Mouse (Mus musculus) embryonic stem cell, embryonic (primary cell): Measurements from ENCODE around the gene Gpr152.

Source experiments
- CTCF ChIA-PET, 4 experiments: fragments of 300-600 bp in 2 of 4; fragments of 350-600 bp in 2 of 4; sonication (Branson Sonifier 250); formaldehyde crosslinking; loops; one replicate each; lab custom pipeline; 2022; ENCODE audit warnings: inconsistent platforms in 2 of 4; lab: Charles Lee
- POLR2A ChIA-PET, 4 experiments: fragments of 300-600 bp in 2 of 4; fragments of 350-600 bp in 2 of 4; sonication (Branson Sonifier 250); formaldehyde crosslinking; loops; one replicate each; lab custom pipeline; 2022; ENCODE audit warnings: antibody characterized with exemption in 4 of 4, inconsistent platforms in 1 of 4; lab: Charles Lee

Gene Gpr152

DNA sequence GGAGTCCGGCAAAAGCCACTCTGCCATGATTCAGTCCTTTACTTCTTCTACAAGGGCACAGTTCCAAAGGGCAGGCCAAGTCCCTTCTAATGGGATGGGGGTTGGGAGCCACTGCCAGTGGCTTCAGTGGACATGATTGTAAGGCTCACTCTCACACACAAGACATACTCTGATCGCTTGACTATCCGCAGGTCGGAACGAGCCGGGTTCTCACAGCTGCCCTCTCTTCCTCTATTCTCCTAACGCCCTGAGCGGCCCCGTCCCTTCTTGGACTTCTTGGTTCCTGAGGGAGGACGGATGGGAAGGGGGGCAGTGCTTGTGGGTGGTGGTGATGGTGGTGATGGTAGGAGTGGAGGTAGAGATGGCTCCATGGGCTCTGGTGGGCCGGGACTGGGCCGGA is 17.2 kb downstream of the Gpr152 start:
- POLR2A ChIA-PET = interaction anchor here in 3 of 4 experiments (0.5 to 4.1 kb wide), 16 partner anchors 6 to 60 kb away, joined by 3 to 17 read pairs (median 6); partner anchors contain the start of genes Ppp1ca (in 2 of the 3), Rad9a (in 2 of the 3), Aip (in 1 of the 3) and Cdk2ap2 (in 1 of the 3)
- CTCF ChIA-PET = interaction anchor here in 2 of 4 experiments (1.1 to 1.2 kb wide), 2 partner anchors 13 kb away, joined by 3 read pairs; no protein-coding TSS in a partner anchor

DNA sequence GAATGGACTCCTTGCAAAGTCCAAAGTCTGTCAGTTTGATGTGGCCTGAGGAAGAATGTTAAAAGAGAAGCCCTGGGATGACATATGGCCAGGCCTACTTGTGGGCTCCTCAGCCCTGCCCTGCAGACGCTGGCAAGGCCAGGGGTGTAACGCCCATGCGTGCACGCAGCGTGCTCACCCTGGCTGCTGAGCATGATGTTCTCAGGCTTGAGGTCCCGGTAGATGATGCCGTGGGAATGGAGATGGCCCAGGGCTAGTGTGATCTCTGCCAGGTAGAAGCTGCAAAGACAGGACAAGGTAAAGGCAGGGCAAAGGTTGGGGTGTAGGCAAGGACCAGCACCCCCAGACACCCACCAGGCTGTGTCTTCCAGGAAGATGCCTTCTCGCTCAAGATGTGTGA is 19.5 kb downstream of the Gpr152 start:
- CTCF ChIA-PET = interaction anchor here in 1 of 4 experiments (1.1 to 1.2 kb wide), 2 partner anchors 11 to 34 kb away, joined by 3 to 4 read pairs; partner anchors contain the start of gene Aip
- POLR2A ChIA-PET = interaction anchor here (0.5 to 1.6 kb wide), 7 partner anchors 8 to 104 kb away, joined by 3 to 4 read pairs (median 4); partner anchors contain the start of gene Rad9a (in 1 of the 4)

DNA sequence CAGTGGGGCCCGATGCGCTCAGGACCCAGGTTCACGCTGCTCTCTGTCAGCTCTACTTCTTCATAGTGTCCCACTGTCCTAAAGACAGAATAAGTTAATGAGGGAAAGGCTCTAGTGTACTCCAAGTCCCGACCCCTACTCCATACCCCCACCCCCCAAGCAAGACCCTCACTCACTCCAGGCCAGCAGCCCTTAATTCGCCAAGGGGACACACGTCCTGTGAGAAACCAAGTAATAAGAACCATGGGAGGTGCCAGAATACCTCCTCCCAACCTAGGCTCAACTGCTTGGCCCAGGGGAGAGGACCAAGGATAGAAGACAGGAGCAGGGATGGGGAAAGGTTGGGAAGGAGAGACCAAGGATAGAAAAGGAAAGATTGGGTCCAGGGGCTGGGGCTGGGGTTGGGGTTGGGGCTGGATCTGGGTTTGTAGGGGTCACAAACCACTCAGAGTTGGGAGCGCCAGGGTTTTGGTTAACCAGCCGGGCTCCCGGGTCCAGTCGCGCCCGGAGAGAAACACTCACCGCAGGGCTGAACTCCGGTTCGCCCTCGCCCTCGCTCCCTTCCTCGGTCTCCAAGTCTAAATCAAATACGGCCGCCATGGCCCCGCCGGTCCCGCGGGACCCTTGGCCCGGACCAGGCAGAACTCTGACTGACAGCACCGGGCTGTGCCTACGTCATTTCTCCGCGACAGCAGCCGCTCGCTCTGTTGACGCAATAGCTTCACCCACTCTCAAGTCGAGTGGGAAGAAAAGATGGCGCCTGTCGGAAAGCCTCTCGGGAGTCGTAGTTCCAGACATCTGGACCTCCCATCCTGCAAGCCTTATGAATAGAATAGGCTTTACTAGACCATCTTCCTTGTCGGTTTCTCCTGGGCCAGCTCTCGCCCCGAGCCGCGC is 23.3 kb downstream of the Gpr152 start, which contains the start of gene Rps6kb2:
Gene Rps6kb2, minus strand, starts transcription at position 709 of the 897 bp plus-strand sequence.
- POLR2A ChIA-PET = interaction anchor here in 3 of 4 experiments (0.5 to 4.8 kb wide), 61 partner anchors 8 to 455 kb away, joined by 3 to 27 read pairs (median 4); partner anchors contain the start of genes Cdk2ap2 (in 3 of the 3), Ppp1ca (in 3 of the 3), Ptprcap (in 3 of the 3) and Aip (in 2 of the 3)
- CTCF ChIA-PET = interaction anchor here in 2 of 4 experiments (0.6 to 1.9 kb wide), 8 partner anchors 8 to 200 kb away, joined by 3 to 7 read pairs (median 4); partner anchors contain the start of genes Ppp1ca (in 2 of the 2) and Ndufv1 (in 1 of the 2)

DNA sequence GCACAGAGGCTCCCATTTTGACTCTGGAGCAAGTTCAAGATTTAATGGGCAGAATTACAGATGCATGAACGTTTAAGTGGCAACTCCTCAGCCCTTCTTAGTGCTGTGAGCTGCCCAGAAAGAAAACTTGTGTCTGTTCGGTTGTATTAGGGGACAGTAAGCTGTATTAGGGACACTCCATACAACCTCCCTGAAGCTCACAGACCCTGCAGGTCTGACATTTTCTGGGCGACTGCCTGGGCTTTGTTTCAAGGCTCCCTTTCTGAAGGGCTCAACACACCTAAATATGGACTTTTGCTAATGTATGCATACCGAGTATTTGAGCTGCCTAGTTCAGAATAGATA is 23.9 kb downstream of the Gpr152 start:
- ChIA-PET CTCF (interaction anchor here in 3 of 4 experiments (0.6 to 1.9 kb wide), 9 partner anchors 8 to 201 kb away, joined by 3 to 7 read pairs (median 4); partner anchors contain the start of genes Ppp1ca (in 2 of the 3) and Ndufv1 (in 1 of the 3)), POLR2A (interaction anchor here in 3 of 4 experiments (0.5 to 4.8 kb wide), 56 partner anchors 9 to 456 kb away, joined by 3 to 27 read pairs (median 5); partner anchors contain the start of genes Ptprcap (in 3 of the 3), Aip (in 2 of the 3), Carns1 (in 2 of the 3) and Cdk2ap2 (in 2 of the 3))

DNA sequence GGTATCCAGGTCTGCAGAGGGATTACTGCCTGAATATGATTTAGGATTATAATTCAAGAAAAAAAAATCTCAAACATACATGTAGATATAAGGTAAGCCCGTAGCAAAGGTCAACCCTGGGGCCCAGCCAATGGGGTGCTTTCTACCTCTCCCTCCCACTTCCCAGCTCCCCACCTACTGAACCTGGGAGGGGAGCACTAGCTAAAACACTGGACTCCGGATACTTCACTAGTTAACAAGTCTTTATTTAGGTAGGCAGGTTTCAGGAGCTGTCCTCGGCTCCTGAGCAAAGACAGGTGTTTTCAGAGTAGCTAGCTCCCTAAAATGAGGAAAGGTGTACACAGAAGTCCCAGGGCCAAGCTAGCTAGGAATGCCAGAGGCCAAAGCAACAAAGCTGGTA is 24.5 kb downstream of the Gpr152 start:
- ChIA-PET CTCF (interaction anchor here in 3 of 4 experiments (0.7 to 1.9 kb wide), 4 partner anchors 28 to 151 kb away, joined by 3 to 7 read pairs (median 4); partner anchors contain the start of genes Ppp1ca (in 2 of the 3) and Ndufv1 (in 1 of the 3)), POLR2A (interaction anchor here in 3 of 4 experiments (0.5 to 4.8 kb wide), 50 partner anchors 8 to 456 kb away, joined by 3 to 27 read pairs (median 6); partner anchors contain the start of genes Ptprcap (in 3 of the 3), Aip (in 2 of the 3), Carns1 (in 2 of the 3) and Cdk2ap2 (in 2 of the 3))

DNA sequence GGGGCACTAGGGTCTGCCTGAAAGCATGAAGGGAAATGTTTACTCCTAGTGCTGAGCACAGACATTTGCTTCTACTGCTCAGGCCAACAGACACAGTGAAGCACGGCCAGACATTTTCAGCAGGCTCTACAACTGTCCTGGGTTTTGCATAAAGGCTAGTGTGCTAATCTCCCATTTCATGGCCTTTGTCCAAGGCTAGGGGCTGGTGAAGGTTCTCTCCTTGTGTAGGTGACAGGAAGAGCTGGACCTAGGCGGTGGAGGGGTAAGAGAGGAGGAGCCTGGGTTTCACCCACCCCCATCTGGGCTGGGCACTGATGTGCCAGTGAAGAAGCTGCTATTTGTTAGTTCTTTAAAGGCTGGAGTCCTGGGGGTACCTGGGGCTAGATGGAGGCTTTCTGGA is 25.1 kb downstream of the Gpr152 start:
- POLR2A ChIA-PET = interaction anchor here in 3 of 4 experiments (0.6 to 4.8 kb wide), 25 partner anchors 8 to 397 kb away, joined by 3 to 27 read pairs (median 8); partner anchors contain the start of genes Ptprcap (in 3 of the 3), Ppp1ca (in 2 of the 3), Rad9a (in 2 of the 3) and AC109138.7 (in 1 of the 3)
- CTCF ChIA-PET = interaction anchor here in 2 of 4 experiments (1.5 to 1.9 kb wide), 2 partner anchors 27 kb away, joined by 3 to 7 read pairs; partner anchors contain the start of gene Ppp1ca (in 2 of the 2)

DNA sequence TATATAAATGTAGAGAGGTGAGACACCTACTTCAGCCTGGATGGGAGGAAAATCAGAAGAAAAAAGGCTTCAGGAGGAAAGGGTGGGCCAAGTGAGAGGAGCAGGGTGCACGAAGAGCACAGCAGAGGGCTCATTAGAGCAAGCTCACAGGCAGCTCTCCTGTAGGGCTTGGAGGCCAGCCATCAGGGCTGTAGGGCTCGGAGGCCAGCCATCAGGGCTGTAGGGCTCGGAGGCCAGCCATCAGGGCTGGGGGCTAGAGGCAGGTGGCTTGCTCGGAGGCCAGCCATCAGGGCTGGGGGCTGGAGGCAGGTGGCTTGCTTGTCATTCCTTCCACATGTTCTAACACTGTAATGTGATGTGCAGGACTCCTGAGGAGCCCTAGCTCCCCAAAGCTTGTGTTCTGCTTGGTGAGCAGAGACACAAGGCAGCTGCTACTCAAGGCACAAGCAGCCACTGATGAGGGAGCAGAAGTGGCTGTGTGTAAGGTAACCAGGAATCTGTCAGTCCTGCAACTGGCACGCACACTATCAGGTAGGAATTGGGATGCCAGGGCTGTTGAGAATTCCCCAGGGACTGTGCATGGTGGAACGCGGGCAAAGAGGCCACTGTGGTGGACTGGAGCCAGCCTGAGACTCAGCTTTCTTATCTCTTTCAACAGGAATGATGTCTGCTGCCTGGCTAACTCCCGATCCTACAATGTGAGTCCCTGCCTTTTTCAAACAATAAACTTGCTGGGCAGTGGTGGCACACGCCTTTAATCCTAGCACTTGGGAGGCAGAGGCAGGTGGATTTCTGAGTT is 27.3 kb downstream of the Gpr152 start:
- POLR2A ChIA-PET = interaction anchor here in 3 of 4 experiments (0.7 to 2.9 kb wide), 32 partner anchors 8 to 154 kb away, joined by 3 to 16 read pairs (median 4); partner anchors contain the start of genes Carns1 (in 2 of the 3), Ppp1ca (in 2 of the 3), Rad9a (in 2 of the 3) and Cdk2ap2 (in 1 of the 3)
- CTCF ChIA-PET = interaction anchor here in 3 of 4 experiments (0.6 to 1.7 kb wide), 4 partner anchors 25 to 146 kb away, joined by 3 to 14 read pairs (median 4); partner anchors contain the start of gene Ppp1ca (in 1 of the 3)

DNA sequence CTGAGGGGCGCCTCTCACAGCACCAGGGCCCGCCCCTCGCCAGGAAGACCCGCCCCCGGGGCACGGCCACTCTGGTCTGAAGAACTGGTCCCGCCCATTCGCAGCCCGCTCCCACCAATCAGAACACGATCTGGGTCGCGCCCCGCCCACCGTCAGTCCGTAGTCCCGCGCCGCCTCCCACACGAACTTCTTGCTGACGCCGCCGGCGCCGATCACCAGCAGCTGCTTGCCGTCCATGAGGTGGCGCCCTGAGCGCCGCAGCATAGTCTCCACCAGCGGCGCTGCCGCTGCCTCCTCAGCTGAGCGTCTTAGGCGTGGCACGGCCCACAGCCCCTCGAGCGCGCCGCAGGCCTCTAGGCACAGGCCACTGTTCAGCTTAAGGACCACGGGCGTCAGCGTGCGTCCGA is 29.8 kb downstream of the Gpr152 start:
- ChIA-PET POLR2A (interaction anchor here (0.6 to 4.9 kb wide), 73 partner anchors 9 to 1126 kb away, joined by 3 to 47 read pairs (median 4); partner anchors contain the start of genes Ppp1ca (in 4 of the 4), Aip (in 3 of the 4), Gm49405 (in 2 of the 4) and Gstp2 (in 2 of the 4)), CTCF (interaction anchor here (0.5 to 2.2 kb wide), 39 partner anchors 10 to 1253 kb away, joined by 3 to 12 read pairs (median 4); partner anchors contain the start of genes Aip (in 2 of the 4), Ppp1ca (in 2 of the 4), Rad9a (in 2 of the 4) and Ankrd13d (in 1 of the 4))

DNA sequence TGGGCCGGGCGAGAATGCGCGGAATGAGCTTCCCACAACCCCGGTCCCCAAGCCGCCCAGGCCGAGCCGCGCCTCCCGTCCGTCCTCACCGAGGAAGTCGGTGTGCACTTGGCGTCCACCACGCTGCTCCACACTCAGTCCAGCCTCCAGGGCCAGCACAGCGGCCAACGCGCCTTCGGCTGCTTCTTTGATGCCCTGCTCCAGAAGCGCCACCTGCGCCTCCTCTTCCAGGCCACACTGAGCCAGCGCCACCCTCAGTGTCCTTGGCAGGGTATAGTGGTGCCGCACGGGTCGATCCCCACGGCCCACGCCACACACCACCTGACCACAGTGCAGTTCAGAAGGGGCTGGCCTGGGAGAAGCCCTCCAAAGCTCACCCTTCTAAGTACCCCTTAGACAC is 30.2 kb downstream of the Gpr152 start:
- ChIA-PET POLR2A (interaction anchor here (0.6 to 4.9 kb wide), 79 partner anchors 8 to 1125 kb away, joined by 3 to 47 read pairs (median 4); partner anchors contain the start of genes Ppp1ca (in 4 of the 4), Aip (in 3 of the 4), Rad9a (in 3 of the 4) and Cdk2ap2 (in 2 of the 4)), CTCF (interaction anchor here (0.5 to 2.2 kb wide), 38 partner anchors 9 to 1252 kb away, joined by 3 to 12 read pairs (median 4); partner anchors contain the start of genes Ppp1ca (in 3 of the 4), Aip (in 2 of the 4), Rad9a (in 2 of the 4) and Cdk2ap2 (in 1 of the 4))

DNA sequence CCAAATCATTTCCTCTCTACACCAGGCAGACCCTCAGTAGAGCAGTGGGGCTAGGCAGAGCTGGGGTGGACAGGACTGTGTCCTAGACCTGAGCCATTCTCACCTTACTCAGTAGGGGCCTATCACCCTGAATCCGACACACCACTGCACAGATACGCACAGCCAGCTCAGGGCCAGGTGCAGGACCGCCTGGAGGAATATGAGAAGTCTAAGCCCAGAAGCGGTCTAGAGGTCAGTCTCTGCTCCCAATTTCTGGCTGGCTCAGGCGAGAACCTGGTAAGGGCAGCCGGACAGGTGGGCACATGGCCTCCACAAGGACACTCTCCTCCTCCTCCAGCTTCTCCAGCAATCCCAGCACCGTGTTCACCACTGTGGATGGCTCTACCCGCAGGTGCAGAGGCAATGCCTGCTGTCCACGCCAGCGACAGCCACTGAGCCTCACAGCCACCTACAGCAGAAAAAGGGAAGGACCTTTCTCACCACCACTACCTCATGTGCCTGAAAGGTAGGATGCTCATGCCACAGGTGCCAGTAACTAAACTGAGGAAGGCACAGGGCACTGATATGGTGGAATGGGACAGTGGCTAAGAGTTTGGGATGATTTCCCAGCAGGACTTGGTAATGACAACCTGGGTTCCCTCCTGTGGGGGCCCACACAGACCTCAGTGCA is 31.3 kb downstream of the Gpr152 start:
- ChIA-PET POLR2A (interaction anchor here (0.6 to 4.9 kb wide), 38 partner anchors 8 to 217 kb away, joined by 3 to 47 read pairs (median 6); partner anchors contain the start of genes Aip (in 2 of the 4), Cdk2ap2 (in 2 of the 4), Gstp2 (in 2 of the 4) and Ppp1ca (in 2 of the 4)), CTCF (interaction anchor here in 3 of 4 experiments (0.7 to 2.2 kb wide), 13 partner anchors 8 to 119 kb away, joined by 3 to 12 read pairs (median 5); partner anchors contain the start of genes Ppp1ca (in 3 of the 3), Rad9a (in 1 of the 3), Rps6kb2 (in 1 of the 3) and Tbc1d10c (in 1 of the 3))

DNA sequence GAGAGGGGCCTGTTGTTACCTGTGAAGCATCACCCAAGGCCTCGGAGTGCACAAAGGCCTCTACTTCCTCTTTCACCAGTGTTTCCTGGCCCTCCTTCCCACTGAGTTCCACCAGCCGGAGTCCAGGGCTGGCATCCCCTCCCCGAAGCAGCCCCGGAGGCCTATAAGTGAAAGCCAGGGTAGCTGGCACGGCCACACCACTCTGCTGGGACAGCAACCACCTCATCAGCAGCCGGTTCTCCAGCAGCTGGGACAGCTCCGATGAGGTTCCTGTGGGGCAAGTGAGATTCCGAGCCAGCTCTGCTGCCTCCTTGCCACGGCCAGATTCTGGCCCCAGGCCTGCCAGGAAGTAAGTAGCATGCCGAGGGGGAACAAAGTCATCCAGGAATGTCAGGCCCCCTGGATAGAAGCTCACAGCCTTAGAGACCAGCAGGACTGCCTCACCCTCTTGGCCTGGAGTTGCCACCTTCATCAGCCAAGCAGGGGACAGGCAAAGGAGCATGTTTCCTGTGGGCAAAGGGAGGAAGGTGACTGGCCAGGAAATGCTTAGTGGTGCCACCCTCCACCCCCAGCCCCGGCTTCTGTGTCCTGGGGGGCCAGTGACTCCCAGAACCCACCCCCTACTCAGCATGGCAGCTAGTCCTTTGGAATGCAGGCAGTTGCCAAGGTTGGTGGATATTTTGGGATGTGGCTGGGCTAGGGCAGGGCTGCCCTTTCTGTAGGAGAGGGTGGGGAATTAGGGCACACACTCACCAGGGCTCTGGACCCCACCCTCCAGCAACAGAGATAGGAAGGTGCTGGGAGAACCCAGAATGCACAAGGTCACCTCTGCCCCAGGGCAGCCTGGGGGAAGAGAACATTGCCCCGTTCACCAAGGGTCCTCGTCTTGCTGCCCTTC is 32.1 kb downstream of the Gpr152 start:
- POLR2A ChIA-PET = interaction anchor here in 3 of 4 experiments (0.6 to 4.9 kb wide), 26 partner anchors 8 to 216 kb away, joined by 3 to 47 read pairs (median 4); partner anchors contain the start of genes Ppp1ca (in 3 of the 3), Aip (in 1 of the 3), Ankrd13d (in 1 of the 3) and Cdk2ap2 (in 1 of the 3)
- CTCF ChIA-PET = interaction anchor here in 2 of 4 experiments (0.5 to 2.6 kb wide), 5 partner anchors 9 to 697 kb away, joined by 4 to 7 read pairs (median 4); partner anchors contain the start of gene Rps6kb2 (in 1 of the 2)

DNA sequence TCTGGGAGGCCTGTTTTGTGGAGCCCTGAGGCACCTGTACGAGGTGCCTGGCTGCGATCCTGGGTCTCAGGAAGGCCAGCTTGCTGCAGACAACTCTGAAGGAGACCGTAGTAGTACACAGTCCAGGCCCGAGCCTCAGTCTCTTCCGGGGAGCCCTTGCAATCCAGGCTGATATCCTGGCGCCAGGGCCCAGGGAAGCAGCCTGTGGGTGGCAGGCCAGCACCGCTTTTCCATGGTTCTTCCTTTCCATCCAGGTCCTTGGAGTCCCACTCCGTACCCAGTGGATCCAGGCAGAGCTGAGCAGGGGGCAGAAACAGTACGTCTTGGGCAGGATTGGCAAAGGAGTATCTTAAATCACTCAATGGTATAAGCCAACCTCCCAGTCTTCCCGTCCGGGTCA is 33.3 kb downstream of the Gpr152 start:
- POLR2A ChIA-PET = interaction anchor here in 3 of 4 experiments (0.8 to 4.9 kb wide), 16 partner anchors 9 to 160 kb away, joined by 3 to 47 read pairs (median 4); partner anchors contain the start of genes Cdk2ap2 (in 2 of the 3), Ppp1ca (in 2 of the 3), Rps6kb2 (in 2 of the 3) and Gstp2 (in 1 of the 3)
- CTCF ChIA-PET = interaction anchor here in 2 of 4 experiments (0.7 to 2.6 kb wide), 6 partner anchors 10 to 160 kb away, joined by 3 to 7 read pairs (median 4); partner anchors contain the start of genes Aip (in 1 of the 2) and Rps6kb2 (in 1 of the 2)

DNA sequence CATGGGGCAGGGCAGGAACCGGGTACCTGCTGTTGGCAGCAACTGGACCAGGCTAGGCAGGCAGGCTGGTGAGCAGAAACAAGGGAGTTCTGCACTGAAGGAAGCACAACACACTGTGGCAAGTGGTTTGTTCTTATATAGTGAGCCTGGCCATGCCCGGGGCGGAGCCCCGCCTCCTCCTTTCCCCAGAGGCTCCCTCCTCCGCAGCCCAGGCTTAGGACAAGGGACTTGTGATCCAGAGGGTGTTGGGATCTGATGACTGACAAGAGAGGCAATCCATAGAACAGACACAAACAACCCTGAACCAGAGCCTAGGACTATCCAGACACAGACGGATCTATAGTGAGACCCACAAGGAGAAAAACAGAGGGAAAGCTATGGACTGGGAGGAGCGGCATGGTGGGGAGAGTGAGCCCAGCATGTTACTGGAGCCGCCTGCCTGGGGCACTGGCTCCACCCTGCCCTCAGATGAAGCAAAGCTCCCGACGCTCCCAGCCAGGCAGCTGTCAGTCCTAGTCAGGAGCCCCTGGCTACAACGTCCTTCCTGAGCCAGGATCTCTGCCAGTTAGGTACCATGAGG is 35.9 kb downstream of the Gpr152 start, which contains the start of gene Carns1:
Gene Carns1, minus strand, starts transcription at position 112 of the 580 bp plus-strand sequence.
- ChIA-PET POLR2A (interaction anchor here in 3 of 4 experiments (0.6 to 4.8 kb wide), 20 partner anchors 8 to 119 kb away, joined by 3 to 35 read pairs (median 4); partner anchors contain the start of genes Ppp1ca (in 2 of the 3), Rad9a (in 2 of the 3), Rps6kb2 (in 2 of the 3) and Aip (in 1 of the 3)), CTCF (interaction anchor here in 3 of 4 experiments (0.6 to 1.7 kb wide), 8 partner anchors 10 to 163 kb away, joined by 3 to 7 read pairs (median 4); partner anchors contain the start of genes Ppp1ca (in 2 of the 3), Aip (in 1 of the 3) and Ndufv1 (in 1 of the 3))
